Mouse (Mus musculus): ENCODE measurements at regions not wholly inside any gene's neighbourhood (a gene's known extent, or its start where the extent isn't known, plus 50 kb on each side); places are given as distances from the start of the nearest gene placed in this dataset.

DNA sequence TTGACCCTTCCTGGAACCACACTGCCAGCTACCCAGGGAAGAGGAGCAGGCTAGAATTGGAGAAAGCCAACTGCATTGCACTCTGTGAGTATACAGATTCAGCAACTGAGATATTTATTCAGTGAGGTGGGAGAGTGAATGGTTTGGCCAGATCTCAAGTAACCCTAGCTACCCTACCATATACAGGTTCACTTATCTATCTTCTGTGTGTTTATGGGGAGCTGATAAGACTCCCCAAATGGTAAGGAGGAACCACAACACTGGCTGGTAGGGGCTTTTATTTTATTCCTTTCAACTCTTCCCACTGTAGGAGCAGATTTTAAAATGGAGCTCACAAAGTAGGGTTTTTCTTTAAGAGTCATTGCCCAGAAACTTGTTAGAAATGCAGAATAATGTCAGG is 62.9 kb downstream of the Arrdc3 start:
- DNase-seq (ENCODE audit: low read depth, low spot score) = no peak

DNA sequence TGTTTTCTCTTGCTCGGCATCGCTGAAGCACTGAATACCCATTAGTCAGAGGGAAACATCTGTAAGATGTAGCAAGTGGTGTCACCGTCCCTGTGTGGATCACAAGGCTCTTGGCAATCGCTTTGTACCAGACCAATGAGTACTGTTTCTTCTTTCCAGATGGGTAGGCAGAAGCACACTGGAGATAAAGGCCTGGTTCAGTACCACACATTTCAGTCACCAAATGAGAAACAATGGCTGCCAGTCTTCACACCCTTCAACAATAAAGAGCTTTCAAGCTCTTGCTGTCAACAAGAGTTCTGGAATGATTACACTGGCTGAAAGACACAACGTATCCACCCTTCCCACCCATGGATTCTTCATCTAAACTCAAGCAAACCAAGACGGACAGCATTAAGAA is 64.5 kb downstream of the Arrdc3 start:
- DNase-seq (ENCODE audit: low read depth, low spot score) = no peak

DNA sequence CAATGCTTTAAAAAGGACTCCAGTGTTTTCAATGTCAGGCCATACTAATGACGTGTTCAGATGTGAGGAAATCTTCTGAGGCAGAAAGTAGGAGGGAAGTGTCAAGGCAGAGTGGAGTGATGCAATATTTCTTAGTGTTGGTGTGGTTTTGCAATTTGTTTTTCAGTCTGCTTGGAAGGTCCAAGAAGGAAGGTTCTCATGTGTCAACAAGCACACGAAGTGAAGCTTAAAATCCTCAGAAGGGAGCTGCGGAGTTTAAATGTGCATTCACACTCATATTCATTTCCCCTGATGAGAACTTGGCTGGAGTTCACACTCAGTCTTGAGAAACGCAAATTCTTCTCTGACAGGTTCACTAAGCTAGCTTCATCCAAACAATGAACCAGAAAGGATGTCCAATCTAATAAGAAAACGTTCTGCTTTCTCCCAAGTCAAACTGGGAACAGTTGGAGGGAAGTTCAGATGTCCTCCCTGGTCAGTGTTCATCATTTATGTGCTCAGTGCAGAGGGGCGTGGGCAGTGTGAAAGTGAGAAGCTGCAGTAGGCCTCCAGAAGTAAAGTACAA is 66.0 kb downstream of the Arrdc3 start:
- DNase-seq (ENCODE audit: low read depth, low spot score) = no peak

- DNase-seq (ENCODE audit: low read depth, low spot score) = no peak
Measured at GRCm38 (mm10) chr13:80950239-80950638, 67.1 kb downstream of the Arrdc3 start.

DNA sequence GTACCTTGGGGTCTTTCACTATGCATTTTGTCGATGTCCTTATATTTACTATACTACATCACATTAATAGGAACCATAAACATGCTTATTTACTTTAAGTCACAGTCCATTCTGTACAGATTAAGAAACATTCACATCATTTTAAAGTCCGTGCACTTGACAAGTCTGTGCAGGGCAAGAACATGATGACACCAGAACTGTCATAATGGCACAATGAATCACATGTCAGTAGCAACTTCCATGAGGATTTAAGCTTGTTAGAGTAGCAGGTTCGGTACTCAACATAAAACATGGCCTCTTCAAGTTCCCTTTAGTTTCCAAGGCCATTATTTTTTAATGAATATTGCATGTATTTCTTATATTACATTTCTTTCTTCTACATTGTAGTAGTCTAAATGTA is 67.6 kb downstream of the Arrdc3 start:
- DNase-seq (ENCODE audit: low read depth, low spot score) = no peak

- no peak for DNase-seq (ENCODE audit: low read depth, low spot score)
Measured at GRCm38 (mm10) chr13:80951327-80951726, 68.1 kb downstream of the Arrdc3 start.

DNA sequence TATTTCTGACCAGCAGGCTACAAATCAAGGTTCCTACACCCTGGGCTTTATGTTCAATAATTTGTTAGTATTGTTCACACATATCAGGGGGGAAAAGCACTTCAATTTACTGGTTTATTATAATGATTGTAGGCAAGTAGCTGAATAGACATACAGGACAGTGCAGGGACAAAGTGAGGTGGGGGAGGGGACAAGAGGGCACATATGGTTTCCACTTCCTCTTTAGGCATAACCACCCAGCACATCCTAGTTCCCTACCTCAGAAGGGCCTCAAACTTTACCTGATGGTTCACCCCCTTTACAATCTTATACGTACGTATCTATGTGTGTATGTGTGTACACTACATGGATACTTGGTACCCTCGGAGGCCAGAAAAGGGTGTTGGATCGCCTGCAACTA is 69.7 kb downstream of the Arrdc3 start:
- no peak for DNase-seq (ENCODE audit: low read depth, low spot score)

DNA sequence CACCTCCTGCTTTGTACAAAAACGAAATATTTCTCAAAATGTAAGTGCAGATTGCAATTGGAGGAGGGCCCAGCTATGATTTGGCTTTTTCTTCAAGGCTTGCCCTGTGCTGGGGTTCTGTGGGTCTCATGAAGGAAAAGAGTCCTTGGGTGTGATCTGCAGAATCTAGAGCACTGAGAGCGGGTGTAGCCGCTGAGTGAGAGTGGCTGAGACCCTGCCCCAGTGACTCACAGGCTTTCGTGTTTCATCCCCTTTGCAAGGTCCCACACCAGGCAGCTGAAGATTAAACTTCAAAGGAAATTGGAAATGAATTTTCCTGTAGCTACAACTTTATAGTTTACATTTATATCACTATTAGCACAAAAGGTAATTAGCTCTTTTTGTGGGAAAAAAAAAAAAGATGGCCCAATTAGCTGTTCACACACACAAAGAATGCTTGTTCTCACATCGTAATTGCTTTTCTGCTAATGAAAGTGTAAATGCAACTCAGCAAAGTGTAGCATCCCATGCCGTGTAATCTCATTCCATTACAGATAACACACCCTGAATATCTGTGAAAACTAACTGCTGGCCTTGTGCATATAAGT is 71.0 kb downstream of the Arrdc3 start:
- no peak for DNase-seq (ENCODE audit: low read depth, low spot score)

- DNase-seq (ENCODE audit: low read depth, low spot score) = no peak
Measured at GRCm38 (mm10) chr13:80956966-80957365, 73.8 kb downstream of the Arrdc3 start.

DNA sequence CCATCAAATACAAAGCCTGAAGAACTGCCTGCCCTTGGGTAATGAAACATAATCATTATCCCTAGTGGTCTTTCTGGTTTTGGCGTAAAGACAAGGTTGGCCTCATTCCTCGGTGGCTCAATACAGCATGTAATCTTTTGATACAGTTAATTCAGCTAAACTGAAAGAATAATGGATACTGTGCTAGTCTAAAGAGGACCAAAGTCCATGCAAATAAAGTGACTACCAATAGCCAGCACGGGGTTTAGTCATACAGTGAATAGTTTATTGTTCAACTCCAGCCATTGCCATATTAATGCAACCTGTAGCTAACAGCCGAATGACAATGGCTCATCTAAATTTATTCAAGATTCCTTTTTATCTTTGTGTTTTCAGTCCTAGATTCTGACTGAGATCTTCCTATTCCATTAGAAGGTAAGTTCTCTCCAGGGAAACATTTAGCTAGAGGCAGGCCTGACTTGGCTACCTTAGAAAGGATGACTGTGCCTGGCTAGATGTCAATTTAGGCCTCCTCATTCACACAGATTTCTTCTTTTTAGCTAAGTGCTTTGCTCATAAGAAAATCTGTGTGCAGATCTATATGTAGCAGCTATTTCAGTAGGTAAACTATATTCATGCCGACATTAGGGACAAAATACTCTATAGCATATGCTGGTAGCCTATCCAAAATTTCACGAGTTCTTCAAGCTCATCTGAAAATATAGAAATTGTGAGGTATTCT is 74.4 kb downstream of the Arrdc3 start:
- DNase-seq (ENCODE audit: low read depth, low spot score) = no peak

DNA sequence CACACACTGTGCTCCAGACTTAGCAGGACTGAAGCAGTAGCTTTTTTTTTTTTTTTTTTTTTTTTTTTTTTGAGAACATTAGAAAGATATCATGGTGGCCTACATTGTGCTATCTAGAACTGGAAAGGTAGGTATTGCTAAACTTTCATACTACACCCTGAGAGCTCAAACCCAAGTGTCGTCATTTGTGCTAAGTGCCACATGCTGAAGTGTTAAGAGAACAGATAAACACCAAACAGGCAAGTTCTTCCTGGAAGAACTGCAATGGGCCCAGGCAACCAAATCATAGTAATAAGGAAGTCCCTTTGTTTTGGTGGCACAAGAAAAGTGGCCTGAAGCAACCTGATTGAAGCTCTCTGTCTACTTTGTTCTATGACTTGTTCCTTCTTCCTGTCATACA is 76.6 kb downstream of the Arrdc3 start:
- DNase-seq (ENCODE audit: low read depth, low spot score) = no peak

GRCm38 (mm10) chr13:80961985-80962617 is 78.9 kb downstream of the Arrdc3 start:
- DNase-seq (ENCODE audit: low read depth, low spot score) = no peak

DNA sequence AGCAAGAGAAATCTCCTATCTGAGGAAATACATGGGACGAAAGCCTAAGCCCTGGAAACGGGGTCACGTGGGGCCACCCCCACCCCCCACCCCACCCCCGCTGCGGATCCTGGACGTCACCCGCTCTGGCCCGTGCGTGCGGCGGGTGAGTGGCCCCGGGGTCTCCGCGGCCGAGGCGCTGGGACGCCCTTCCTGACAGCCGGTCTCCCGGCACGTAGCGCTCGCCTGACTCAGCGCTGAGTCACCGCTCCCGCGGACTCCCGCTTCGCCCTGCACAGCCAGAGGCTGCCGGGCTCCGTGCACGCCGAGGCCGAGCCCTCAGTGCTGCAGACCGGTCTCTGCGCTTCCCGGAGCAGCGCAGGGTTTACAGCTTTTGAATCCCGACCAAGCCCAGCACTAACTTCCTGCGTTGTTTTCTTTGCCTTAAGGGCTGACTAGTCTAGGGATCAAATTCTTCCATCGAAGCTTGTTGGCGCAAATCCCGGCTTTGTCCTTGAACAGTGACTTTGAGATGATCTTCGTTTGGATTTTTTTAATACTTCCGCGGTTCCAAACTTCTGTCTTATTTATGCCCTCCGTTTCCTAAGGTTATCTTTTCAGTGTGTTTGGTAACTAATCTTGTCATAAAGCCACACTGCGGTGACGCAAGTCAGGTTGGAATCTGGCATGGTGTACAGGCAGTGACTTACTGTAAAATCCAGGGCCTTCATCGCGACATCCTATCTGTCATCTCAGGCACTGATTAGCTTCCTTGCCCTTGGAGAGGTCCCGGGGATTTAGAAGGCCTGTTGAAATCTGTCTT is 79.8 kb downstream of the Arrdc3 start:
- peak; percentile 6 for DNase-seq (ENCODE audit: low read depth, low spot score)

DNA sequence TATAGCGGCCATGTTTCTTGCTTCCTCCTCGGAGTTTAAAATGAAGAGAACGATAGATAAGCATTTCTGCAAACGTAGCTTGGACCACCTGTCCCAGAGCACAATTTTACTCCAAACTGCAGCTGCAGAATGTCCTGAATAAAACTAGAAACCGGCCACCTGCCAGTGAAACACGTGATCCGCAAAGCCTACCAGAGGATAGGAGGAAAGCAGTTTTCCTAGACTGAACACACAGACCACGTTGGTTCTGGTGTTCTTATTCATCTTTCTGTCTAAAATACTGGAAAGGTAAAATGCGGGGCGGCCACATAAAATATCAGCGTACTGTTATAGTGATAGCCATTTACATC is 80.4 kb downstream of the Arrdc3 start:
- no peak for DNase-seq (ENCODE audit: low read depth, low spot score)

DNA sequence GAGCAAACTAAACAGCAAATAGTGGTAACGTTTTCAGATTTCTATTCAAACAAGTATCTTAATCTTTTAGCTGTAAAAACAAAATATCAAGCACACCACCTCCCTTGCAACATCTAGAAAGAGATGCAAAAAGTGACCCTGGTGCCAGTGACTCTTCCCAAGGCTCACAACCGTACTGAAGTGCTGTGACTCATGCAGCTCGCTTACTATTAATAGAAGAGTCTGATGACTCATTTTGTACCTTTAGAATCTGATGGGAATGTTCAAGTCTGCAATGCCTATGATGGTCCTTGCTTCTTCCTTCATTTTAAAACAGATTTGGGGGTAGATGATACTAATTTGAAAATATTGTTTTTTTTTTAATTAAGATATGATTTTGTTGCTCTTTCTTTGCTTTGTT is 88.5 kb downstream of the Arrdc3 start:
- no peak for DNase-seq (ENCODE audit: low read depth, low spot score)

DNA sequence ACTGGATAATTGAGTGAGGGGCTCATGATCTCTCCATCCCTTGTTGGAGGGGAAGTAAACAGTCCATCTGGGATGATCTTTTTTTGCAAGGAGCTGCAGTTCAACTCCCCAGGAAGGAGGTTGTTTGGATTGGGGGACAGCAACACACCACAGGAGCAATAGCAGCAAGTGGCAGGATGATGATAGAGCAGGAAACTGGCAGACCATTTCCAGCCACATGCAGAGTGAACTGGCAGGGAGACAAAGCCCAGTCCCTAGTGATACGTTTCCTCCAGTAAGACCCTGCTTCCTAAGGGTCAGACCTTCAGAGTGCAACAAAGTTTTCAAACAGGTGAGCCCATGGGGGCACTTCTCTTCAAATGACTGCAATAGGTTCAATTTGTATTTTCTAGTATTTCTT is 91.2 kb downstream of the Arrdc3 start:
- no peak for DNase-seq (ENCODE audit: low read depth, low spot score)

- DNase-seq (ENCODE audit: low read depth, low spot score) = no peak
Measured at GRCm38 (mm10) chr13:80977266-80977665, 94.1 kb downstream of the Arrdc3 start.

GRCm38 (mm10) chr13:80981201-80981600 is 98.0 kb downstream of the Arrdc3 start:
- DNase-seq (ENCODE audit: low read depth, low spot score) = no peak

DNA sequence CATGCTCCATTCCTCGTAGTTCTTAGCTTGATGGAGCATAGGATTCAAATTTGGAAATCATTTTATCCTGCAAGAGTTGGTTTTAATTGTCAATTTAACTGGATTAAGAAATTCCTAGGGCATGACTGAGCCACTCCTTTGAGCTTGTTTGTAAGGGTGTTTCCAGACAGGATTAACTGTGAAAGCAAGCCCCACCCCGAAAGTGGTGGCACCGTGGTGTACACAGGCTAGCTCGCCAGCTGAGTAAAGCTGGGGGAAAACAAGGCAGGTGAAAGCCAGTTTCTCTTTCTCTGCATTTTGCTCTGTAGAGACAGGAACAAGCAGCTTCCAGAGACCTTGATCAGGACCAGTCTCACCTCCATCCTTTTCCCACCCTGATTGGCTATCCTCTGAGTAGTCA is 103.5 kb downstream of the Arrdc3 start:
- no peak for DNase-seq (ENCODE audit: low read depth, low spot score)

- DNase-seq (ENCODE audit: low read depth, low spot score) = no peak
Measured at GRCm38 (mm10) chr13:80989756-80990155, 106.6 kb downstream of the Arrdc3 start.

DNA sequence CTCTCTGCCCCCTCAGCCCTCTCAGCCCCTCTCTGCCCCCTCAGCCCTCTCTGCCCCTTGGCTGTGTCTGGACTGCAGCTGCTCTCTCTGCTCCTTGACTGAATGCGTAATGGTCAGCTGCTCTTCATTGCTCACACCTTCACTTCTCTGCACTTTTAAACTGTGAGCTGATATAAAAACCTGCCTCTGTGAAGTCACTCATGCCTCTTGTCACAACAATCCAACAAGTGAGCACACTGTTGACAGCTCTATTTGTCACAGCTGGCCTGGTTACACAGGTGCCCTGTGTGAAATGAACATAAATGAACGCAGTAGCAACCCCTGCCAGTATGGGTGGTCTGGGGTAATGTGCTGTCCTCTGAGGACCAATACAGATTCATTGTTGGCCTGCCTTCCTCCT is 109.2 kb downstream of the Arrdc3 start:
- no peak for DNase-seq (ENCODE audit: low read depth, low spot score)
